Mouse (Mus musculus): ENCODE results near the gene Frg2f1. TPM values are rescaled to one million over a fixed set of nuclear protein-coding genes. Genes with fewer than 3 reads are reported as not detected.

Frg2f1 gene
- 3.8 and 4.1 TPM in 2 replicates for polyA plus RNA-seq (2012; rRNA removed)

DNA sequence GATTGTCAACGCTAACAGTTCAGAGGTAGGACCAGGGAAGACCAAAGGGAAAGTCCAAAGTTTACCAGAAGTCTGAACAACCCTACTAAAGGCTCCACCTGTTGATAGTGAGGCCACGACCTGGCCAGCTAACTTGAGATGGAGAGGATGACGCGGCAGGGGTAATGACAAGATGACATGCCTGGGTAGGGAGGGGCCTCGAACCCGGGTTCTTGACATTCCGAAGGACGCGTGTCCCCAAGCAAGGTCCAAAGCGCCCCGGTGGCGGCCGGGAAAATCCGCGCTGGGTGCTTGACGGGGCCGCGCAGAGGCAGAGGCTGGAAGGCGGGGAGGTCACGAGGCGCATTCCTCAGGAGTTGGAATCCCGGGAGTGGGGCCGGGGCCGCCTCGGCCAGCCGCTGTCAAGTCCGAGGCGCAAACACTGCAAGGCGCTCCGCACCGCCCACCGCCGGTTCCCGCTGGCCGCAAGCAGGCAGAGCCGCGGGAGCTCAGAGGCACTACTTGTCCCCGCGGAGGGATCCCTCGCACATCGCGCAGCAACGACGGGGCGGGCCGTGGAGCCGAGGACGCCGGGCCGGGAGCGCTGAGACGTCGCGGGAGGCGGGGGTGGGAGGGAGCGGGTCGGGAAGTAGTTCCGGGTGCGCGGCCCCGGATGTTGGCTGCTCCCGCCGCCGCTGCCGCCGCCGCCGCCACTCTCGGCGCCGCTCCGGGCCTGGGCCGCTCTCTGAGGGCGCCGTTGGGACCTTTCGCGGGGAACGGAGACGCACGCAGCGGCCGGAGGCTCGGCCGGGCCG lies at the start of gene Frg2f1:
Frg2f1 (minus strand) TSS at position 499 of the 794 bp plus-strand sequence.

DNA sequence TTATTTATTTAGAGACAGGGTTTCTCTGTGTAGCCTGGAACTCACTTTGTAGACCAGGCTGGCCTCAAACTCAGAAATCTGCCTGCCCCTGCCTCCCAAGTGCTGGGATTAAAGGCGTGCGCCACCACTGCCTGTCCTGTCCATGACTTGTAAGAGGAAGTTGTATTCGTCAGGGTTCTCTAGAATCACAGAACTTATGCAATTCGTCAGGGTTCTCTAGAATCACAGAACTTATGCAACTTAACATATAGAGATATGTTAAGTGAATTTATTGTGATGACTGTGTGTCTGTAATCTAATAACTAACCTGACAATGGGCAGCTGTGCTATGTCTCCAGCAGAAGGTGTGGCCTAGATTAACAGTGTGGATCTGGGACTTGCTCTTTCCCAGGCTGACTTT lies 2.7 kb downstream of the Frg2f1 start, which contains the start of gene Foxj3:
Foxj3 (plus strand) TSS at position 390 of the 400 bp plus-strand sequence.

DNA sequence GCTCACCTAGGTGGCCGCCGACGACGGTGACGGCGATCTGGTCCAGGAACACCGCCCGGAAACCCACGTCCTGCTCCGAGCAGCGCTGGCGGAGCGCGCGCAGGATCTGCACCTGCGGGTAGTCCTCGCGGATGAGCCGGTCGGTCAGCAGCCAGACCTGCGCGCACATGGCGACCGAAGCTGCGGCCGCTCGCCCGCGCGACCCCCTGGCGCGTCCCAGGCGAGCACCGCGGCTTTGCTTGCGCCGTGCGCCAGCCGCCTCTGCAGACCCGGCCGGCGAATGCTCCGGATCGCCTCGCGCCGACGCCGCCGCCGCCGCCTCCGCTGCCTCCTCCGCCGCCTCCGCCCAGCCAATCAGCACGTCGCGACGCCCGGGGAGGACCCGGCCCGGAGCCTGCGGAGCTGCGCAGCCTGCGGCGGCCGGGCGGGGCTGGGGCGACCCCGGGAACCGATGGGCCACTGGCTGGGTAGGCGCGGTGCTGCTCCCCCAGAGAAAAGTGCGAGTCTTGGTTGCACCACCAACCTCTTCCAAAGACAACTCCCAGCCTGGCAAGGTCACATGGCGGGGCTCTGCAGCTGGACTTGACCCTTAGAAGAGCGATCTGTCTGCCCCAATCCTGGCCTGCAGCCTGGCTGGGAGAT lies 46.9 kb downstream of the Frg2f1 start, which contains the start of gene Rimkla:
Rimkla (minus strand) TSS at position 338 of the 642 bp plus-strand sequence.

Other genes starting within 250 kb of the Frg2f1 start
- 896 and 955 TPM in 2 replicates for gene Ybx1, start 244.9 kb downstream of the Frg2f1 start, polyA plus RNA-seq (2012; rRNA removed)
- gene Ppih, start 219.0 kb downstream of the Frg2f1 start, polyA plus RNA-seq (2012; rRNA removed): 113 and 127 TPM in 2 replicates
- gene Ccdc30, start 124.0 kb downstream of the Frg2f1 start, polyA plus RNA-seq (2012; rRNA removed): 6.0 and 9.9 TPM in 2 replicates
- 12.4 and 13.1 TPM in 2 replicates for gene Ppcs, start 117.1 kb downstream of the Frg2f1 start, polyA plus RNA-seq (2012; rRNA removed)
- gene Zmynd12, start 116.7 kb downstream of the Frg2f1 start, polyA plus RNA-seq (2012; rRNA removed): 0.09 and 0.16 TPM in 2 replicates
- 2.8 and 3.7 TPM in 2 replicates for gene Rimkla, start 46.9 kb downstream of the Frg2f1 start, polyA plus RNA-seq (2012; rRNA removed)
- 16.8 and 29.2 TPM in 2 replicates for gene Foxj3, start 2.5 kb downstream of the Frg2f1 start, polyA plus RNA-seq (2012; rRNA removed)
- not detected in 2 replicates for gene Guca2a, start 98.2 kb upstream of the Frg2f1 start, polyA plus RNA-seq (2012; rRNA removed)
- 0.10 TPM in 1 of 2 replicates, not detected in the other for gene Guca2b, start 119.4 kb upstream of the Frg2f1 start, polyA plus RNA-seq (2012; rRNA removed)
- 1.9 and 2.1 TPM in 2 replicates for gene Hivep3, start 194.3 kb upstream of the Frg2f1 start, polyA plus RNA-seq (2012; rRNA removed)